Mouse (Mus musculus) hindbrain, embryonic 13.5 days (tissue): ENCODE measurements around the gene Scaf4. TPM values are rescaled to one million over a fixed set of nuclear protein-coding genes. Genes with fewer than 3 reads are reported as not detected.
A peak's percentile ranks its signal among the peaks of the same experiment; 100 is the strongest.
"Not testable (repeated sequence)": the region's sequence is repeated elsewhere in the genome, so short reads cannot be mapped to it uniquely, and the experiment has no call there.

ENCODE experiments used
- ATAC-seq: fragments of 200-750 bp; cut with Nextera tagmentation; 2 replicates; pipeline ENCODE4 v1.8.0; 2017; ENCODE audit warnings: moderate TSS enrichment; ENCODE audit not compliant: low FRiP score
- H3K27ac ChIP-seq: fragments of 300-500 bp; sonication (generic); 2 replicates; pipeline ENCODE4 v1.5.1; 2015; ENCODE audit warnings: inconsistent platforms, mild to moderate bottlenecking, moderate library complexity
- H3K27me3 ChIP-seq: fragments of 300-500 bp; sonication (generic); 2 replicates; pipeline ENCODE4 v1.6.1; 2015; ENCODE audit warnings: mild to moderate bottlenecking, inconsistent platforms
- H3K36me3 ChIP-seq: fragments of 300-500 bp; sonication (generic); 2 replicates; pipeline ENCODE4 v1.6.1; 2015; ENCODE audit warnings: mild to moderate bottlenecking, inconsistent platforms
- H3K4me1 ChIP-seq: fragments of 300-500 bp; sonication (generic); replicated peaks from 2 replicates; pipeline ENCODE4 v1.6.1; 2015; ENCODE audit warnings: inconsistent platforms
- H3K4me2 ChIP-seq: fragments of 300-500 bp; sonication (generic); 2 replicates; pipeline ENCODE4 v1.6.1; 2015; ENCODE audit warnings: inconsistent platforms, mild to moderate bottlenecking, moderate library complexity
- H3K4me3 ChIP-seq: fragments of 300-500 bp; sonication (generic); 2 replicates; pipeline ENCODE4 v1.5.1; 2015; ENCODE audit warnings: mild to moderate bottlenecking, inconsistent platforms
- H3K9ac ChIP-seq: fragments of 300-500 bp; sonication (generic); 2 replicates; pipeline ENCODE4 v1.6.1; 2015; ENCODE audit warnings: mild to moderate bottlenecking, inconsistent platforms
- H3K9me3 ChIP-seq: fragments of 300-500 bp; sonication (generic); 2 replicates; pipeline ENCODE4 v1.6.1; 2016; ENCODE audit warnings: inconsistent platforms
- WGBS: fragments of 180-500 bp; shearing (Covaris S2); methylation state at CpG from one replicate; pipeline ENCODE4 v1.1.7; 2015; 5-methylcytosine and 5-hydroxymethylcytosine counted together
- polyA plus RNA-seq: library from polyadenylated mRNA; unstranded; fragments of >200 nt; fragmentation: Nextera tagmentation; extraction: Ambion mirVana; gene quantifications from 2 replicates; pipeline ENCODE4 v1.2.1, GENCODE M21; 2015

The Scaf4 gene
- polyA plus RNA-seq, 1 experiment from 2014 or later: 26.5 TPM

DNA sequence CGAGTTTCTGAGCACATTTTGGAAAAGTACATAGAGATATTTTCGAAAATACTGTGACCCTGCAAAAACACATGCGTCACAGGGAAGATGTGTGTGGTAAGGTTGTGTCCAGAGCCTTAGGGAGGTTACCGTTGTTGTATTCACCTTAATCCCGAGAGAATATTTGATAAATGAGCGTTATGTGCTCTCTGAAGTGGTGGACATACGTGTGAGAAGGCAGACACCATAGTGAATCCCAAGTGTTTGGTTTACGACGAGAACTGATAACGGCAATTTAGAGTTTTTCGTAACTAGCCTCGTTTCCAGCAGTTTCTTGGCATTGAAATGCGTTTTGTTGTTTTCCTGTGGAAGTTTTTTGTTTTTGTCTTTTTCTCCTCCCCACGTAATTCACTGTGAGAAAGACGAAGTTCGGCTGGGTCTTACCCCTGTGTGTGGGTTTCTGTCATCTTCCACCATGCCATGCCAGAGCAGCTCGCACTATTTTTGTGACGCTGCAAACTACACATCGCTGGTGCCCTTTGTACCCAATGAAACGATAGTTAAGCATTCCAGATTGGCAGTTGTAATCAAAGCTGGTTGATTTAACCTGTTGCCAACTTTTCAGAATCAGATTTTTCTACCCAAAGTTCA lies 62.7 kb downstream of the Scaf4 start:
- peak overlapping the region; percentile 92 for H3K4me3 ChIP-seq
- no peaks in the 10 kb centered on the region for H3K27me3 ChIP-seq
- WGBS: 6% methylated on average over 20 of the region's 20 CpGs
- no peaks in the 10 kb centered on the region for H3K9me3 ChIP-seq
- peaks cover 32% of the 10 kb centered on the region for H3K4me1 ChIP-seq
- peak overlapping the region; percentile 81 for H3K4me2 ChIP-seq
- peaks cover 28% of the 10 kb centered on the region for H3K36me3 ChIP-seq
- H3K9ac ChIP-seq: peak overlapping the region; percentile 89
- H3K27ac ChIP-seq: peak overlapping the region; percentile 92
- ATAC-seq: no peak

DNA sequence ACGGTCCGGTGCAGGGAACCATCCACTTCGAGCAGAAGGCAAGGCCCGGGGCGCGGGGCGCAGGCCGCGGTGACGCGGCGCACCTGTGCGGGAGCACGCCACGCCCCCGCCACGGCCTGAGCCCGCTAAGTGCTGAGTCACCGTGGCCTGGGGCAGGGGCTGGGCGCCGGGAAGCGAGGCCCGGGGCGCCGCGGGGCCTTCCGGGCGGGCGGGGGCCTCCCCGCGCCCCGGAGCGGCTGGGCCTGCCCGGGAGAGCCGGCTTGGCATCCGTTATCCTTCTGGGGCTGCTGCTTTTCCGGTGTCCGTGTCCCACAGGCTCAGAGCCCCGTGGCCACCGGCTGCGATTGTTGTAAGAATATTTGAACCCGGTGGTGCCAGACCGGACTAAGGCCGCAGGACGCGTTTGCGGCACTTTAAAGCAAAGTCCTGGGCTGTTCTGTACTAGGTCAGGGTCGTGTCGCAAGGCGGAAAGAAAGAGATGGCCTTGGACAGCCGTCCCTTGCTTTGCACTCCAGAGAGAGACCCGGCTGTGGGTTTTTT lies 63.3 kb downstream of the Scaf4 start:
- H3K4me1 ChIP-seq: peaks cover 32% of the 10 kb centered on the region
- H3K27ac ChIP-seq: peak overlapping the region; percentile 92
- WGBS: under 1% methylated on average over 36 of the region's 52 CpGs

DNA sequence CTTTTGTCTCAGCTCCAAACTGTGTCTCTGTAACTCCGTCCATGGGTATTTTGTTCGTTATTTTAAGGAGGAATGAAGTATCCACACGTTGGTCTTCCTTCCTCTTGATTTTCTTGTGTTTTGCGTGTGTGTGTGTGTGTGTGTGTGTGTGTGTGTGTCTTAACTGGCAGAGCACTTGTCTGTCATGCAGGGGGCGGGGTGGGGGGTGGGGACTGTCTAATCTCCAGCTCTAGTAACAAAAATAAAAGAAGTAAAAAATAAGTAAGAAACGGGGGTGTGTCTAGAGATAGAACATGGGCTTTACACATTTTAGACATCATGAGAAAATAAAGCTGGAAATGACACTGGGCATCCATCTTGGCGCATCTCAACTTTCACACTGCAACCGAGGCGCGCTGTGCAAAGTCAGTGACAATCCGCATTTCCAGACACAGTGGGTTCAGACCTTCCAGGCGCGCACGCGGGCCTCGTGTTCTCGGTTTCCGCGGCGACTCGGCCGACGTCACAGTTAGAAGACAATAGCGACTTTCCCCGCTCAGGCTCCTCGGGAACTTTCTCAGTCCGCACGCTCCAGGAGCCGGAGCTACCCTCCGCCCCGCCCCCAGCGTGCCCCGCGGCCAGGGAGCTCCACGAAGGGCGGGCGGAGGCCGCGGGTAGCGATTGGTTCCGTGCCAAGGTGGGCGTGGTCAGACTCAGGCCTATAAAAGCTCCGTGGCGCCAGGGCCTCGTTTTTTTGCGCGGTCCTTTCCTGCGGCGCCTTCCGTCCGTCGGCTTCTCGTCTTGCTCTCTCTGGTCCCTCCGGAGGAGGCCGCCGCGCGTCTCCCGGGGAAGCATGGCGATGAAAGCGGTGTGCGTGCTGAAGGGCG lies 64.0 kb downstream of the Scaf4 start, which contains the start of gene Sod1:
Gene Sod1 (plus strand): TSS at position 729 of the 866 bp plus-strand sequence.
- Histone ChIP-seq H3K27ac (peak within 1 kb of the TSS; percentile 92), H3K9ac (peak within 1 kb of the TSS; percentile 89), H3K27me3 (no peaks in the 10 kb centered on the region), H3K4me2 (peak within 1 kb of the TSS; percentile 81), H3K4me3 (peak within 1 kb of the TSS; percentile 92), H3K36me3 (peaks cover 17% of the 10 kb centered on the region), H3K4me1 (peaks cover 32% of the 10 kb centered on the region), H3K9me3 (no peaks in the 10 kb centered on the region)
- WGBS: 2% methylated on average over 63 of the region's 63 CpGs
- peak; percentile 93 for ATAC-seq

More for the DNA sequence above, 63.3 kb downstream of the Scaf4 start:
- Histone ChIP-seq H3K9ac (peak overlapping the region; percentile 89), H3K36me3 (peaks cover 24% of the 10 kb centered on the region), H3K27me3 (no peaks in the 10 kb centered on the region), H3K9me3 (no peaks in the 10 kb centered on the region), H3K4me2 (peak overlapping the region; percentile 81), H3K4me3 (peak overlapping the region; percentile 92)
- ATAC-seq: peak; percentile 87

DNA sequence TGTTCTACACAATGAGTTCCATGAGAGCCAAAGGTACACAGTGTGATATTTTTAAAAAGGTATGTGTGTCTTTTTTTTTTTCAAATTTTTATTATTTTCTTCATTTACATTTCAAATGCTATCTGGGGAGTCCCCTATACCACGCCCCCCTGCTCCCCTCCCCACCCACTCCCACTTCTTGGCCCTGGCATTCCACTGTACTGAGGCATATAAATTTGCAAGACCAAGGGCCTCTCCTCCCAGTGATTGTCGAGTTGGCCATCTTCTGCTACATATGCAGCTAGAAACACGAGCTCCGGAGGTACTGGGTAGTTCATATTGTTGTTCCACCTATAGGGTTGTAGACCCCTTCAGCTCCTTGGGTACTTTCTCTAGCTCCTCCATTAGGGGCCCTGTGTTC lies 64.9 kb downstream of the Scaf4 start:
- not testable (repeated sequence) for H3K27me3 ChIP-seq, H3K4me3 ChIP-seq, H3K36me3 ChIP-seq, ATAC-seq, H3K9ac ChIP-seq, H3K27ac ChIP-seq, H3K9me3 ChIP-seq, H3K4me2 ChIP-seq
- WGBS: 62% methylated on average over 4 of the region's 4 CpGs
- H3K4me1 ChIP-seq: peaks cover 32% of the 10 kb centered on the region

DNA sequence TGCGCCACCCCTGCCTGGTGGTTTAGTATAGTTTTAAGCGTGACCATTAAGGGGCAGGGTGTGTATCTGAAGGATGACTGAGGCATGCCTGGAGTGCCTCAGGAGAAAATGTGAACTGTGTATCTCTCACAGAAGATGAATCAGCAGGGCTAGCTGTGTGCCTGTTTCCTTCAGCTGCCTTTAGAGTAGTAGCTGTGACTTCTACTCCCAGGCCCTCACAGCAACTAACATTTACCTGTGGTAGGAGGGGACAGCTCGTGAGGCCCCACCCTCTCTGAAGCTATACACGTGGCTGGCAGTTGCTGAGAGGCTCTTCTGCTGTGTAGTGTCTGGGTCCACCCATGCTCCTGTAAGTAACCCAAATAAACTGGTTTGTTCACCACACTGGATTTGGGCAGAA lies 66.4 kb downstream of the Scaf4 start:
- Histone ChIP-seq H3K9me3 (no peaks in the 10 kb centered on the region), H3K9ac (0 out of 2 replicates have a peak overlapping the region, but pooled peaks have one; percentile 15), H3K4me2 (no peak overlapping the region), H3K27ac (no peak overlapping the region), H3K27me3 (no peaks in the 10 kb centered on the region), H3K4me1 (peaks cover 17% of the 10 kb centered on the region), H3K4me3 (no peak overlapping the region), H3K36me3 (no peaks in the 10 kb centered on the region)
- 65% methylated on average over 4 of the region's 4 CpGs for WGBS
- ATAC-seq: no peak

DNA sequence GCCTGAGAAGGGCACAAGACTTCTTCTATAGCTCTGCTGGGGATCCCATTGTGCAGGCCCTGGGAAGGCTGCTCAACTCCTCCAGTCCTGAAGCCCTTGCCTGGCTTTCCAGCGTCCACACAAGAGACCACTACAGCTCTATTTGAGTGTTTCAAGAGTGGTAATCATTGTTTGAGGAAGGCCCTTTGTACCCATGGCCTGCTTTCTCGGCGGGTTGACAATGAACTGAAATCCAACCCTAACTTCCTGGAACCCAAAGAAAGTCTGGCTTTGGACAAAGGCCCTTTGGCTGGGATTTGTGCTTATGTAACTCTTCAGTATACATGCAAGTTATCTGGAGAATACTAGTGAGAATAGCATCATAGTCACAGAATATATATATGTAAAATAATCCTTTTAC lies 66.9 kb downstream of the Scaf4 start:
- no peak overlapping the region for H3K4me2 ChIP-seq
- H3K4me3 ChIP-seq: no peak overlapping the region
- no peaks in the 10 kb centered on the region for H3K36me3 ChIP-seq
- H3K27ac ChIP-seq: no peak overlapping the region
- no peak for ATAC-seq
- peaks cover 11% of the 10 kb centered on the region for H3K4me1 ChIP-seq
- WGBS: 23% methylated on average over 3 of the region's 3 CpGs
- no peaks in the 10 kb centered on the region for H3K27me3 ChIP-seq
- H3K9ac ChIP-seq: no peak overlapping the region
- H3K9me3 ChIP-seq: no peaks in the 10 kb centered on the region

DNA sequence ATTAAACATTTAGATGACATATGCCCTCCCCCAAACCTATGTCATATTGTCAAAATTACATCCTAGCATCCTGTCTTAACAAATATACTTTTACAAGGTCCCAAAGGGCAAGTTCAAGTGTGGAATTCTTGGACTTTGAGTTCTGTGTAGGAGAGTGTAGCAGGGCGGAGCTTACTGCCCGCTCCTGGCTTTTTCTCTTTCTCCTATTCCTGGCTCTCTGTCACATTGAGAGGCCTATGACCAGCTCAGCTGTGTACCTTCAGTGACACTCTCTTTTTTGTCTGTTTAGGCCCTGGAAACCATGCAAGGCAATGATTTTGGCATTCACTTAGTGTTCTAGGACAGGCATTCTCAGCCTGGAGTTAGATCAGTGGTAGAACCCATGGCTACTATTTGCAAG lies 67.9 kb downstream of the Scaf4 start:
- Histone ChIP-seq H3K4me1 (peaks cover 2% of the 10 kb centered on the region), H3K27me3 (no peaks in the 10 kb centered on the region), H3K4me3 (no peak overlapping the region), H3K4me2 (no peak overlapping the region), H3K9ac (no peak overlapping the region), H3K27ac (no peak overlapping the region), H3K9me3 (no peaks in the 10 kb centered on the region), H3K36me3 (no peaks in the 10 kb centered on the region)
- WGBS: 95% methylated on average over 2 of the region's 2 CpGs
- ATAC-seq: no peak

DNA sequence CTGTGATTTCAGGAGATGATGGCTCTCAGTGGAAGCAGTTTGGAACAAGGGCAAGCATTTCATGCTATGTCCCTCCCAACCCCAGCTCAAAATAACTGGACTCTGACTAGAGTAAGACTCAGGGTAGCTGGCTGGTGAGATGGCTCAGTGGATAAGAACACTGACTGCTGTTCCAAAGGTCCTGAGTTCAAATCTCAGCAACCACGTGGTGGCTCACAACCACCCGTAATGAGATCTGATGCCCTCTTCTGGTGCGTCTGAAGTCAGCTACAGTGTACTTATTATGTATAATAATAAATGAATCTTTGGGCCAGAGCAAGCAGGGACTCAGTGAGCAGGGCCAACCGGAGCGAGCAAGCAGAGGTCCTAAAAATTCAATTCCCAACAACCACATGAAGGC lies 68.4 kb downstream of the Scaf4 start:
- not testable (repeated sequence) for ATAC-seq, H3K9ac ChIP-seq, H3K4me3 ChIP-seq, H3K27ac ChIP-seq, H3K27me3 ChIP-seq, H3K4me2 ChIP-seq, H3K9me3 ChIP-seq, H3K36me3 ChIP-seq, H3K4me1 ChIP-seq
- 94% methylated on average over 5 of the region's 5 CpGs for WGBS

DNA sequence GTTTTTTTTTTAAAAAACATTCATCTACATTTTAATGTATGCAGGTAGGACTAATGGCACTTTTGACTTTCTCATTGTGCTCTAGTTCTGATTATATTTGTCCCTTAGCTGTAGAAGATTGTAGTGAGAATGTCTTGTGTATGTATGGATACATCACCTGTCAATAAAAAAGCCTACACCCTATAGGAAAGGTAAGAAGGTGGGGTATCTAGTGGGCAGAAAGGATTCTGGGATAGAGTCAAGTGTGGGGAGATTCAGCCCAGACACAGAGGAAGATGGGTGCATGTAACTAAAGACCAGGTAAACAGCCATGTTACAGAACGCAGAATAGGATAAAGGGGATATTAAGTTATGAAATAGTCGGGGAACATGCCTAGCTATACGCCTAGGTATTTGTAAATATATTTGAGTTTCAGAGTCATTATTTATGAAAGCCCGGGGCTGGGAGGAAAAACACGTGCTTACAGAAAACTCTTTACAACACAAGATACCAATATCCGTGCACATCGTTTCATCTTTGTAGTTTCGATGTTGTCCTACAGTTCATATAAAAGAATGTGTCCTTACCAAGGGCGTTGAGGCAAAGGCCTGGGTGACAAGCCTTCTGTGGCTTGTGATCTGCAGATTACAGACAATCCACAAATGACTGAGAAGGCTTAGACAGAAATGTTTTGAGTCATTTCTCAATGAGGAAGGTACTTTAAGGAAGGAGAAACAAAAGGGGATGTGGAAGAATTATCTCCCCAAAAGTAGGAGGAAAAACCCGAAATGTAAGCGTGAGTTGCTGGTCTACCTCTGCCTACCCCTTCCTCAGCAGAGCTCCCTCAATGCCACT lies 69.4 kb downstream of the Scaf4 start:
- Histone ChIP-seq H3K27me3 (no peaks in the 10 kb centered on the region), H3K4me1 (no peaks in the 10 kb centered on the region), H3K9me3 (no peaks in the 10 kb centered on the region), H3K27ac (no peak overlapping the region), H3K36me3 (no peaks in the 10 kb centered on the region), H3K4me3 (no peak overlapping the region), H3K4me2 (no peak overlapping the region), H3K9ac (no peak overlapping the region)
- WGBS: 93% methylated on average over 11 of the region's 11 CpGs
- no peak for ATAC-seq

DNA sequence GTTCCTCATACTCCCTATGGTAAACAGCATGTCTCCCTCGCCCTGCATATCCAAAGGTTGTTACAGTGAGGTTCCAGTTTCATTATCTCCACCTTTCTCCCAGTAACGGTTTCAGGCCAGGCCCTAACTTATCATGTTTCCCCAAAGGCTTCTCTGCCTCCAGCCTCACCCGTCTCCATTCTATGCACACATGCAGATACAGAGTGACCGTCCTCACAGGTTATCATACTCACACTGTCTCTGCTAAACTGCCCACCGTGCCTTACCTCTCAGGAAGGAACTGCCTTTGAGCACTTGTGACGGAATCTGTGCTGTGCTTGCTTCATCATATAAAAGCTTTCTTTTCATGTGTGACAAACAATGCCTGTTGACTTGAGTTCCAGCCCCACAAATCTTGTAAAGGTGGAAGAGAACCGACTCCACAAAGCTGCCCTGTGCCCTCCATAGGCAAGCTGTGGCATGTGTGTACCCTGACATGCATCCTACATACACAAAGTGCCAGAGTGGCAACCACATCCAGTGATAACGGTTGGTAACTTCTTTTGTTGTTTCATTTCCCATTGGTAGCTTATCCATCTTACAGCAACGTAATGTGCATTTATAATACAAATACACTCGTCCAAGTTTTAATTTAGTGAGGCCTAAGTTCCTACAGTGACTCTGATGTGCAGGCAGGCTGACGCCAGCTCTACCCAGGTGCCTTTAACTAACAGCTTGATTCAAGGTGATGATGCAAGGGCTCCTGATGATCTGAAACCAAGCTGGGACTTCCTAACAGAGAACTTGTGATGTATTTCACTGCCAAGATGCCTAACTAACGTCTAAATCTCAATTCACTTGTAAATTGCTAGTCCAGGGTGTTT lies 70.6 kb downstream of the Scaf4 start:
- WGBS: 84% methylated on average over 12 of the region's 12 CpGs
- no peaks in the 10 kb centered on the region for H3K4me1 ChIP-seq

DNA sequence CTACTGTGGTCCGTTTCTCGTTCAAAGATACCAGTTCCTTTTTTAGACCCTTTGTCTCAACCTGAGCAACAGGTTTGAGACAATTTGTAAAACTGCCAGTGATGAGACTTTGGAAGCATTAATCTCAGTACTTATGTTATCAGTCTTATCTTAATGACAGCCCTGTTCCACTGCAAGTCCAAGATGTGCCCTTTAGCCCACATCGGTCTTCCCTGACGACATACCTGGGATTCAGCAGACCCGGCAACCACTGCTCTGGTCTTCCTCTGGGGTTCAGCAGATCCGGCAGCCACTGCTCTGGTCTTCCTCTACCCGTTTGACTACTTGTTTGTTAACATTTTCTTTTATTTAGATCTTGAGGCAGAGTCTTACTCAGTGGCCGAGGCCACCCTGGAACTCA lies 72.5 kb downstream of the Scaf4 start:
- WGBS: 91% methylated on average over 8 of the region's 8 CpGs
- no peaks in the 10 kb centered on the region for H3K9me3 ChIP-seq
- H3K27ac ChIP-seq: no peak overlapping the region
- H3K27me3 ChIP-seq: no peaks in the 10 kb centered on the region
- H3K4me2 ChIP-seq: no peak overlapping the region
- no peaks in the 10 kb centered on the region for H3K36me3 ChIP-seq
- no peaks in the 10 kb centered on the region for H3K4me1 ChIP-seq
- no peak for ATAC-seq
- no peak overlapping the region for H3K4me3 ChIP-seq
- no peak overlapping the region for H3K9ac ChIP-seq

More for the DNA sequence above, 70.6 kb downstream of the Scaf4 start:
- Histone ChIP-seq H3K27me3 (no peaks in the 10 kb centered on the region), H3K9ac (no peak overlapping the region), H3K36me3 (no peaks in the 10 kb centered on the region), H3K4me3 (no peak overlapping the region), H3K4me2 (no peak overlapping the region), H3K27ac (no peak overlapping the region), H3K9me3 (no peaks in the 10 kb centered on the region)
- no peak for ATAC-seq
